Mouse (Mus musculus) embryonic facial prominence, embryonic 13.5 days (tissue): ENCODE measurements around the gene Lce1i. TPM values are rescaled to one million over a fixed set of nuclear protein-coding genes. Genes with fewer than 3 reads are reported as not detected.
"Not testable (repeated sequence)": the region's sequence is repeated elsewhere in the genome, so short reads cannot be mapped to it uniquely, and the experiment has no call there.

Source experiments
- ATAC-seq: fragments of 200-750 bp; cut with Nextera tagmentation; 2 replicates; pipeline ENCODE4 v1.8.0; 2017; ENCODE audit warnings: low read depth; ENCODE audit not compliant: insufficient number of reproducible peaks, insufficient read depth, low FRiP score, low TSS enrichment
- H3K27ac ChIP-seq: fragments of 300-500 bp; sonication (generic); 2 replicates; pipeline ENCODE4 v1.5.1; 2015; ENCODE audit warnings: moderate library complexity, mild to moderate bottlenecking, inconsistent platforms
- H3K27me3 ChIP-seq: fragments of 300-500 bp; sonication (generic); 2 replicates; pipeline ENCODE4 v1.6.1; 2015; ENCODE audit warnings: mild to moderate bottlenecking, inconsistent platforms
- H3K36me3 ChIP-seq: fragments of 300-500 bp; sonication (generic); 2 replicates; pipeline ENCODE4 v1.6.1; 2015; ENCODE audit warnings: mild to moderate bottlenecking, inconsistent platforms
- H3K4me1 ChIP-seq: fragments of 300-500 bp; sonication (generic); 2 replicates; pipeline ENCODE4 v1.6.1; 2015; ENCODE audit warnings: inconsistent platforms
- H3K4me2 ChIP-seq: fragments of 300-500 bp; sonication (generic); 2 replicates; pipeline ENCODE4 v1.6.1; 2015; ENCODE audit warnings: moderate library complexity, mild to moderate bottlenecking, inconsistent platforms
- H3K4me3 ChIP-seq: fragments of 300-500 bp; sonication (generic); 2 replicates; pipeline ENCODE4 v1.5.1; 2015; ENCODE audit warnings: mild to moderate bottlenecking, inconsistent platforms
- H3K9ac ChIP-seq: fragments of 300-500 bp; sonication (generic); 2 replicates; pipeline ENCODE4 v1.6.1; 2015; ENCODE audit warnings: mild to moderate bottlenecking, inconsistent platforms
- H3K9me3 ChIP-seq: fragments of 300-500 bp; sonication (generic); 2 replicates; pipeline ENCODE4 v1.6.1; 2016; ENCODE audit warnings: inconsistent platforms
- WGBS: fragments of 180-500 bp; shearing (Covaris S2); methylation state at CpG from one replicate; pipeline ENCODE4 v1.1.7; 2015; ENCODE audit warnings: mixed read lengths; 5-methylcytosine and 5-hydroxymethylcytosine counted together
- polyA plus RNA-seq: library from polyadenylated mRNA; unstranded; fragments of >200 nt; fragmentation: Nextera tagmentation; extraction: Ambion mirVana; gene quantifications from 2 replicates; pipeline ENCODE4 v1.2.1, GENCODE M21; 2015

Gene Lce1i
- polyA plus RNA-seq: not detected in 2 replicates

- no peak for ATAC-seq
- no peak within 1 kb of the TSS for H3K9ac ChIP-seq
- no peaks in the 10 kb centered on the region for H3K36me3 ChIP-seq
- H3K4me2 ChIP-seq: no peak within 1 kb of the TSS
- H3K4me1 ChIP-seq: no peaks in the 10 kb centered on the region
- no peak within 1 kb of the TSS for H3K4me3 ChIP-seq
- H3K27me3 ChIP-seq: no peaks in the 10 kb centered on the region
- H3K27ac ChIP-seq: no peak within 1 kb of the TSS
- H3K9me3 ChIP-seq: no peaks in the 10 kb centered on the region
- WGBS: 81% methylated on average over 1 of the region's 1 CpGs
Observed at GRCm38 (mm10) chr3:92778799-92779198, at the start of gene Lce1i. Gene Lce1i, minus strand, starts transcription at chr3:92778899.

- no peak within 1 kb of the TSS for H3K4me3 ChIP-seq
- H3K9ac ChIP-seq: no peak within 1 kb of the TSS
- no peaks in the 10 kb centered on the region for H3K9me3 ChIP-seq
- H3K27me3 ChIP-seq: no peaks in the 10 kb centered on the region
- no peaks in the 10 kb centered on the region for H3K4me1 ChIP-seq
- WGBS: 44% methylated on average over 1 of the region's 1 CpGs
- H3K27ac ChIP-seq: no peak within 1 kb of the TSS
- no peaks in the 10 kb centered on the region for H3K36me3 ChIP-seq
- ATAC-seq: no peak
- H3K4me2 ChIP-seq: no peak within 1 kb of the TSS
Observed at GRCm38 (mm10) chr3:92827108-92827507, 48.4 kb upstream of the Lce1i start, which contains the start of gene Kprp. Gene Kprp, minus strand, starts transcription at chr3:92827247.

- Histone ChIP-seq H3K27ac (no peak overlapping the region), H3K9me3 (no peaks in the 10 kb centered on the region), H3K4me2 (no peak overlapping the region), H3K4me1 (no peaks in the 10 kb centered on the region), H3K9ac (no peak overlapping the region), H3K27me3 (no peaks in the 10 kb centered on the region), H3K36me3 (no peaks in the 10 kb centered on the region), H3K4me3 (no peak overlapping the region)
- ATAC-seq: no peak
- WGBS: 8% methylated on average over 1 of the region's 1 CpGs
Observed at GRCm38 (mm10) chr3:92825808-92826207, 47.1 kb upstream of the Lce1i start.

- not testable (repeated sequence) for H3K27me3 ChIP-seq, H3K9me3 ChIP-seq, ATAC-seq, H3K4me2 ChIP-seq, H3K27ac ChIP-seq, H3K9ac ChIP-seq, H3K4me1 ChIP-seq, H3K4me3 ChIP-seq, H3K36me3 ChIP-seq
- WGBS: 86% methylated on average over 2 of the region's 2 CpGs
Observed at GRCm38 (mm10) chr3:92816036-92816435, 37.3 kb upstream of the Lce1i start.

GRCm38 (mm10) chr3:92815581-92815980, 36.9 kb upstream of the Lce1i start:
- no peak overlapping the region for H3K4me2 ChIP-seq
- H3K27me3 ChIP-seq: no peaks in the 10 kb centered on the region
- no peak overlapping the region for H3K9ac ChIP-seq
- WGBS: 84% methylated on average over 3 of the region's 3 CpGs
- H3K27ac ChIP-seq: no peak overlapping the region
- no peak for ATAC-seq
- no peak overlapping the region for H3K4me3 ChIP-seq
- no peaks in the 10 kb centered on the region for H3K36me3 ChIP-seq
- no peaks in the 10 kb centered on the region for H3K4me1 ChIP-seq
- no peaks in the 10 kb centered on the region for H3K9me3 ChIP-seq

GRCm38 (mm10) chr3:92807791-92808190, 29.1 kb upstream of the Lce1i start, which contains the start of gene Lce1k:
Gene Lce1k, minus strand, starts transcription at chr3:92807891.
- H3K9ac ChIP-seq: no peak within 1 kb of the TSS
- no peak within 1 kb of the TSS for H3K4me2 ChIP-seq
- no peaks in the 10 kb centered on the region for H3K27me3 ChIP-seq
- no peak within 1 kb of the TSS for H3K4me3 ChIP-seq
- H3K36me3 ChIP-seq: no peaks in the 10 kb centered on the region
- no peak within 1 kb of the TSS for H3K27ac ChIP-seq
- ATAC-seq: no peak
- H3K4me1 ChIP-seq: no peaks in the 10 kb centered on the region
- H3K9me3 ChIP-seq: no peaks in the 10 kb centered on the region

GRCm38 (mm10) chr3:92790414-92790813, 11.7 kb upstream of the Lce1i start, which contains the start of gene Lce1j:
Gene Lce1j, minus strand, starts transcription at chr3:92790514.
- Histone ChIP-seq H3K27ac (no peak within 1 kb of the TSS), H3K4me2 (no peak within 1 kb of the TSS), H3K9me3 (no peaks in the 10 kb centered on the region), H3K4me1 (no peaks in the 10 kb centered on the region), H3K9ac (no peak within 1 kb of the TSS), H3K4me3 (no peak within 1 kb of the TSS), H3K36me3 (no peaks in the 10 kb centered on the region), H3K27me3 (no peaks in the 10 kb centered on the region)
- ATAC-seq: no peak
- 83% methylated on average over 1 of the region's 1 CpGs for WGBS

GRCm38 (mm10) chr3:92771573-92771972, 7.1 kb downstream of the Lce1i start:
- Histone ChIP-seq H3K4me3 (no peak overlapping the region), H3K9me3 (no peaks in the 10 kb centered on the region), H3K27me3 (no peaks in the 10 kb centered on the region), H3K4me1 (no peaks in the 10 kb centered on the region), H3K27ac (no peak overlapping the region), H3K9ac (no peak overlapping the region), H3K36me3 (no peaks in the 10 kb centered on the region), H3K4me2 (no peak overlapping the region)
- 24% methylated on average over 3 of the region's 3 CpGs for WGBS
- no peak for ATAC-seq

- no peaks in the 10 kb centered on the region for H3K9me3 ChIP-seq
- no peak within 1 kb of the TSS for H3K4me3 ChIP-seq
- no peaks in the 10 kb centered on the region for H3K36me3 ChIP-seq
- 90% methylated on average over 1 of the region's 1 CpGs for WGBS
- H3K4me2 ChIP-seq: no peak within 1 kb of the TSS
- ATAC-seq: no peak
- no peak within 1 kb of the TSS for H3K9ac ChIP-seq
- H3K27ac ChIP-seq: no peak within 1 kb of the TSS
- H3K27me3 ChIP-seq: no peaks in the 10 kb centered on the region
- H3K4me1 ChIP-seq: no peaks in the 10 kb centered on the region
Observed at GRCm38 (mm10) chr3:92764965-92765364, 13.7 kb downstream of the Lce1i start, which contains the start of gene Lce1h. Gene Lce1h, minus strand, starts transcription at chr3:92765065.

GRCm38 (mm10) chr3:92753197-92753596, 25.5 kb downstream of the Lce1i start:
- no peak for ATAC-seq
- H3K4me3 ChIP-seq: no peak overlapping the region
- H3K27ac ChIP-seq: no peak overlapping the region
- no peaks in the 10 kb centered on the region for H3K27me3 ChIP-seq
- H3K4me1 ChIP-seq: no peaks in the 10 kb centered on the region
- 20% methylated on average over 3 of the region's 3 CpGs for WGBS
- no peak overlapping the region for H3K4me2 ChIP-seq
- H3K36me3 ChIP-seq: no peaks in the 10 kb centered on the region
- H3K9me3 ChIP-seq: no peaks in the 10 kb centered on the region
- no peak overlapping the region for H3K9ac ChIP-seq

- Histone ChIP-seq H3K9me3 (no peaks in the 10 kb centered on the region), H3K4me2 (no peak within 1 kb of the TSS), H3K36me3 (no peaks in the 10 kb centered on the region), H3K9ac (no peak within 1 kb of the TSS), H3K27ac (no peak within 1 kb of the TSS), H3K27me3 (no peaks in the 10 kb centered on the region), H3K4me1 (no peaks in the 10 kb centered on the region), H3K4me3 (no peak within 1 kb of the TSS)
- no peak for ATAC-seq
- 83% methylated on average over 1 of the region's 1 CpGs for WGBS
Observed at GRCm38 (mm10) chr3:92752238-92752637, 26.5 kb downstream of the Lce1i start, which contains the start of gene Lce1g. Gene Lce1g, minus strand, starts transcription at chr3:92752338.

- ATAC-seq: no peak
- WGBS: 72% methylated on average over 1 of the region's 1 CpGs
Observed at GRCm38 (mm10) chr3:92738996-92739395, 39.7 kb downstream of the Lce1i start, which contains the start of gene Gm38119. Gene Gm38119, minus strand, starts transcription at chr3:92739096.

More at GRCm38 (mm10) chr3:92738996-92739395, 39.7 kb downstream of the Lce1i start, which contains the start of gene Gm38119:
- Histone ChIP-seq H3K4me2 (no peak within 1 kb of the TSS), H3K4me1 (no peaks in the 10 kb centered on the region), H3K4me3 (no peak within 1 kb of the TSS), H3K36me3 (no peaks in the 10 kb centered on the region), H3K27me3 (no peaks in the 10 kb centered on the region), H3K9ac (no peak within 1 kb of the TSS), H3K27ac (no peak within 1 kb of the TSS), H3K9me3 (no peaks in the 10 kb centered on the region)
